Mouse (Mus musculus) cerebellum, adult 2 months (tissue): ENCODE results near the gene Arhgef18. TPM values are rescaled to one million over a fixed set of nuclear protein-coding genes. Genes with fewer than 3 reads are reported as not detected.

Experiments
- DNase-seq, 2 experiments: peaks; one replicate each; pipeline ENCODE4 v3.0.0; 2021
- H3K27ac ChIP-seq: fragments of 200-500 bp; 2 replicates; pipeline ENCODE4 v1.5.1; 2012; ENCODE audit warnings: low read length, control low read depth, inconsistent platforms; ENCODE audit not compliant: insufficient read depth
- H3K27me3 ChIP-seq: fragments of 200-500 bp; 2 replicates; pipeline ENCODE4 v1.6.1; 2012; ENCODE audit warnings: inconsistent platforms, mild to moderate bottlenecking, low read length, moderate library complexity; ENCODE audit not compliant: control insufficient read depth, insufficient read depth
- H3K4me1 ChIP-seq: fragments of 200-500 bp; 2 replicates; pipeline ENCODE4 v1.6.1; 2011; ENCODE audit warnings: low read length; ENCODE audit not compliant: control insufficient read depth, insufficient read depth
- H3K4me3 ChIP-seq: fragments of 200-500 bp; replicated peaks from 2 replicates; pipeline ENCODE3; 2011; ENCODE audit warnings: mild to moderate bottlenecking, low read depth, low read length, control low read depth; ENCODE audit not compliant: insufficient read depth
- CTCF ChIP-seq: fragments of 200-500 bp; IDR thresholded peaks from 2 replicates; pipeline ENCODE4 v1.5.1; 2011; ENCODE audit warnings: low read depth, mild to moderate bottlenecking, control low read depth, low read length, moderate library complexity, borderline replicate concordance; ENCODE audit not compliant: insufficient read depth
- POLR2A ChIP-seq: fragments of 200-500 bp; IDR thresholded peaks from 2 replicates; pipeline ENCODE4 v1.6.1; 2011; ENCODE audit warnings: low read length, control low read depth, borderline replicate concordance; ENCODE audit not compliant: insufficient read depth
- WGBS: fragments of 180-500 bp; shearing (Covaris S2); methylation state at CpG from one replicate; pipeline ENCODE4 v1.1.7; 2018; 5-methylcytosine and 5-hydroxymethylcytosine counted together
- polyA plus RNA-seq: library from polyadenylated mRNA; depleted of rRNA; stranded (reverse); fragments of >200 nt; gene quantifications from 2 replicates; pipeline ENCODE4 v1.2.3, GENCODE M21; 2012

The Arhgef18 gene
- polyA plus RNA-seq, 1 experiment, result 31.2 TPM

GRCm38 (mm10) chr8:3388591-3389338, 4.0 kb upstream of the Arhgef18 start:
- Histone ChIP-seq H3K27me3 (no peaks in the 10 kb centered on the region), H3K27ac (no peak overlapping the region), H3K4me1 (peaks cover under 1% of the 10 kb centered on the region; the same call in 1 of the 2 replicates), H3K4me3 (no peak overlapping the region)
- WGBS, result 67% methylated on average over 9 of the region's 9 CpGs
- DNase-seq, result no peak
- TF ChIP-seq POLR2A, result no peak
- no peak for TF ChIP-seq CTCF

GRCm38 (mm10) chr8:3389506-3389905, 3.3 kb upstream of the Arhgef18 start:
- no peaks in the 10 kb centered on the region for H3K27me3 ChIP-seq
- peaks cover 4% of the 10 kb centered on the region; the same call in 1 of the 2 replicates for H3K4me1 ChIP-seq
- no peak for TF ChIP-seq POLR2A
- no peak for TF ChIP-seq CTCF
- H3K4me3 ChIP-seq, result no peak overlapping the region
- H3K27ac ChIP-seq, result no peak overlapping the region
- no peak for DNase-seq
- WGBS, result 94% methylated on average over 1 of the region's 1 CpGs

GRCm38 (mm10) chr8:3392293-3392692, 513 bp upstream of the Arhgef18 start:
- H3K4me3 ChIP-seq, result peak overlapping the region; percentile 94
- TF ChIP-seq POLR2A, result no peak
- TF ChIP-seq CTCF, result no peak
- peaks cover 4% of the 10 kb centered on the region; the same call in 1 of the 2 replicates for H3K4me1 ChIP-seq
- H3K27ac ChIP-seq, result no peak overlapping the region
- H3K27me3 ChIP-seq, result no peaks in the 10 kb centered on the region
- DNase-seq, result no peak
- 39% methylated on average over 4 of the region's 4 CpGs for WGBS

GRCm38 (mm10) chr8:3394600-3394999, 1.8 kb downstream of the Arhgef18 start:
- Histone ChIP-seq H3K27ac (no peak overlapping the region), H3K4me1 (peaks cover 4% of the 10 kb centered on the region; the same call in 1 of the 2 replicates), H3K27me3 (no peaks in the 10 kb centered on the region), H3K4me3 (no peak overlapping the region)
- 38% methylated on average over 6 of the region's 6 CpGs for WGBS
- peak in 1 of 2 experiments; percentile 17 for DNase-seq
- no peak for TF ChIP-seq CTCF
- no peak for TF ChIP-seq POLR2A

GRCm38 (mm10) chr8:3395246-3395645, 2.4 kb downstream of the Arhgef18 start:
- no peak overlapping the region for H3K27ac ChIP-seq
- no peak for TF ChIP-seq POLR2A
- no peak for TF ChIP-seq CTCF
- WGBS, result 32% methylated on average over 4 of the region's 4 CpGs

GRCm38 (mm10) chr8:3397597-3397996, 4.8 kb downstream of the Arhgef18 start:
- 67% methylated on average over 3 of the region's 3 CpGs for WGBS

More at GRCm38 (mm10) chr8:3395246-3395645, 2.4 kb downstream of the Arhgef18 start:
- no peak for DNase-seq
- H3K4me3 ChIP-seq, result no peak overlapping the region
- H3K4me1 ChIP-seq, result peaks cover 4% of the 10 kb centered on the region; the same call in 1 of the 2 replicates
- no peaks in the 10 kb centered on the region for H3K27me3 ChIP-seq

GRCm38 (mm10) chr8:3400509-3400908, 7.7 kb downstream of the Arhgef18 start:
- no peak for TF ChIP-seq POLR2A
- TF ChIP-seq CTCF, result no peak
- WGBS, result 56% methylated on average over 2 of the region's 2 CpGs

More at GRCm38 (mm10) chr8:3397597-3397996, 4.8 kb downstream of the Arhgef18 start:
- no peak overlapping the region for H3K4me3 ChIP-seq
- TF ChIP-seq CTCF (no peak), POLR2A (no peak)
- no peak for DNase-seq
- peaks cover 4% of the 10 kb centered on the region; the same call in 1 of the 2 replicates for H3K4me1 ChIP-seq
- H3K27me3 ChIP-seq, result no peaks in the 10 kb centered on the region
- H3K27ac ChIP-seq, result no peak overlapping the region

GRCm38 (mm10) chr8:3407417-3407816, 14.6 kb downstream of the Arhgef18 start:
- WGBS, result 78% methylated on average over 3 of the region's 3 CpGs
- no peak for DNase-seq
- Histone ChIP-seq H3K27me3 (no peaks in the 10 kb centered on the region), H3K27ac (no peak overlapping the region), H3K4me1 (no peaks in the 10 kb centered on the region; the same call in 1 of the 2 replicates), H3K4me3 (no peak overlapping the region)
- TF ChIP-seq POLR2A (no peak), CTCF (no peak)

More at GRCm38 (mm10) chr8:3400509-3400908, 7.7 kb downstream of the Arhgef18 start:
- DNase-seq, result no peak
- no peak overlapping the region for H3K27ac ChIP-seq
- H3K4me3 ChIP-seq, result no peak overlapping the region
- no peaks in the 10 kb centered on the region for H3K27me3 ChIP-seq
- no peaks in the 10 kb centered on the region; the same call in 1 of the 2 replicates for H3K4me1 ChIP-seq
